Mouse (Mus musculus) midbrain, embryonic 15.5 days (tissue): ENCODE data around the gene Cntd1. TPM values are rescaled to one million over a fixed set of nuclear protein-coding genes. Genes with fewer than 3 reads are reported as not detected.
A peak's percentile ranks its signal among the peaks of the same experiment; 100 is the strongest.
"Not testable (repeated sequence)": the region's sequence is repeated elsewhere in the genome, so short reads cannot be mapped to it uniquely, and the experiment has no call there.

ENCODE experiments used
- ATAC-seq: fragments of 200-750 bp; cut with Nextera tagmentation; replicated peaks from 2 replicates; pipeline ENCODE4 v1.8.0; 2017; ENCODE audit warnings: moderate TSS enrichment
- H3K27ac ChIP-seq: fragments of 300-500 bp; sonication (generic); 2 replicates; pipeline ENCODE4 v1.5.1; 2015; ENCODE audit warnings: mild to moderate bottlenecking, inconsistent platforms
- H3K27me3 ChIP-seq: fragments of 300-500 bp; sonication (generic); replicated peaks from 2 replicates; pipeline ENCODE4 v1.6.1; 2015; ENCODE audit warnings: inconsistent platforms
- H3K36me3 ChIP-seq: fragments of 300-500 bp; sonication (generic); replicated peaks from 2 replicates; pipeline ENCODE4 v1.6.1; 2015; ENCODE audit warnings: inconsistent platforms
- H3K4me1 ChIP-seq: fragments of 300-500 bp; sonication (generic); 2 replicates; pipeline ENCODE4 v1.6.1; 2015; ENCODE audit warnings: inconsistent platforms
- H3K4me2 ChIP-seq: fragments of 300-500 bp; sonication (generic); 2 replicates; pipeline ENCODE4 v1.6.1; 2015; ENCODE audit warnings: inconsistent platforms, mild to moderate bottlenecking, moderate library complexity
- H3K4me3 ChIP-seq: fragments of 300-500 bp; sonication (generic); 2 replicates; pipeline ENCODE4 v1.5.1; 2015; ENCODE audit warnings: mild to moderate bottlenecking, inconsistent platforms
- H3K9ac ChIP-seq: fragments of 300-500 bp; sonication (generic); 2 replicates; pipeline ENCODE4 v1.6.1; 2015; ENCODE audit warnings: mild to moderate bottlenecking, inconsistent platforms
- H3K9me3 ChIP-seq: fragments of 300-500 bp; sonication (generic); 2 replicates; pipeline ENCODE4 v1.6.1; 2016; ENCODE audit warnings: inconsistent platforms
- WGBS: fragments of 180-500 bp; shearing (Covaris S2); methylation state at CpG from one replicate; pipeline ENCODE4 v1.1.7; 2015; ENCODE audit warnings: mixed read lengths; 5-methylcytosine and 5-hydroxymethylcytosine counted together
- polyA plus RNA-seq: library from polyadenylated mRNA; unstranded; fragments of >200 nt; fragmentation: Nextera tagmentation; extraction: Ambion mirVana; gene quantifications from 2 replicates; pipeline ENCODE4 v1.2.1, GENCODE M21; 2015

Gene Cntd1
- polyA plus RNA-seq, 1 experiment from 2014 or later = 1.3 TPM

- WGBS = 83% methylated on average over 6 of the region's 6 CpGs
Observed at GRCm38 (mm10) chr11:101328941-101329635, 50.3 kb downstream of the Cntd1 start.

GRCm38 (mm10) chr11:101330371-101330924, 51.6 kb downstream of the Cntd1 start, which contains the start of gene Aoc3:
Gene Aoc3 (plus strand): TSS chr11:101330605.
- Histone ChIP-seq H3K27ac (no peak within 1 kb of the TSS), H3K9me3 (no peaks in the 10 kb centered on the region), H3K4me2 (no peak within 1 kb of the TSS), H3K36me3 (0 out of 2 replicates have a peak, but pooled peaks cover 5% of the 10 kb centered on the region), H3K4me3 (no peak within 1 kb of the TSS), H3K4me1 (no peaks in the 10 kb centered on the region), H3K9ac (no peak within 1 kb of the TSS), H3K27me3 (no peaks in the 10 kb centered on the region)
- WGBS = 73% methylated on average over 7 of the region's 7 CpGs
- ATAC-seq = no peak

More at GRCm38 (mm10) chr11:101328941-101329635, 50.3 kb downstream of the Cntd1 start:
- no peaks in the 10 kb centered on the region for H3K9me3 ChIP-seq
- H3K4me1 ChIP-seq = no peaks in the 10 kb centered on the region
- H3K4me2 ChIP-seq = no peak overlapping the region
- no peak overlapping the region for H3K9ac ChIP-seq
- H3K27me3 ChIP-seq = no peaks in the 10 kb centered on the region
- peaks cover 6% of the 10 kb centered on the region; the same call in 1 of the 2 replicates for H3K36me3 ChIP-seq
- H3K27ac ChIP-seq = no peak overlapping the region
- H3K4me3 ChIP-seq = no peak overlapping the region
- no peak for ATAC-seq

- ATAC-seq, H3K27ac ChIP-seq, H3K4me1 ChIP-seq, H3K36me3 ChIP-seq, H3K4me3 ChIP-seq, H3K4me2 ChIP-seq, H3K9ac ChIP-seq, H3K9me3 ChIP-seq, H3K27me3 ChIP-seq: not testable (repeated sequence)
- WGBS = 82% methylated on average over 6 of the region's 6 CpGs
Observed at GRCm38 (mm10) chr11:101330961-101331360, 52.1 kb downstream of the Cntd1 start.

- H3K4me2 ChIP-seq = no peak overlapping the region
- H3K36me3 ChIP-seq = no peaks in the 10 kb centered on the region
- no peaks in the 10 kb centered on the region for H3K27me3 ChIP-seq
- H3K4me3 ChIP-seq = no peak overlapping the region
- H3K9ac ChIP-seq = no peak overlapping the region
- peaks cover 4% of the 10 kb centered on the region for H3K4me1 ChIP-seq
- no peak overlapping the region for H3K27ac ChIP-seq
- ATAC-seq = no peak
- no peaks in the 10 kb centered on the region for H3K9me3 ChIP-seq
- WGBS = 89% methylated on average over 3 of the region's 3 CpGs
Observed at GRCm38 (mm10) chr11:101332537-101332936, 53.7 kb downstream of the Cntd1 start.

GRCm38 (mm10) chr11:101334023-101334422, 55.2 kb downstream of the Cntd1 start:
- Histone ChIP-seq H3K9me3 (no peaks in the 10 kb centered on the region), H3K27ac (no peak overlapping the region), H3K4me3 (no peak overlapping the region), H3K27me3 (no peaks in the 10 kb centered on the region), H3K36me3 (no peaks in the 10 kb centered on the region), H3K4me2 (no peak overlapping the region), H3K9ac (no peak overlapping the region), H3K4me1 (peaks cover 13% of the 10 kb centered on the region)
- WGBS = 21% methylated on average over 10 of the region's 10 CpGs
- no peak for ATAC-seq

GRCm38 (mm10) chr11:101334516-101334915, 55.7 kb downstream of the Cntd1 start:
- H3K4me1 ChIP-seq = peaks cover 13% of the 10 kb centered on the region
- ATAC-seq = no peak
- 6% methylated on average over 6 of the region's 6 CpGs for WGBS
- H3K9me3 ChIP-seq = no peaks in the 10 kb centered on the region
- H3K9ac ChIP-seq = no peak overlapping the region
- H3K27ac ChIP-seq = no peak overlapping the region
- H3K36me3 ChIP-seq = no peaks in the 10 kb centered on the region
- H3K4me3 ChIP-seq = no peak overlapping the region
- H3K27me3 ChIP-seq = no peaks in the 10 kb centered on the region
- H3K4me2 ChIP-seq = no peak overlapping the region

GRCm38 (mm10) chr11:101335685-101336084, 56.9 kb downstream of the Cntd1 start:
- no peak for ATAC-seq
- no peaks in the 10 kb centered on the region for H3K9me3 ChIP-seq
- H3K4me3 ChIP-seq = no peak overlapping the region
- H3K4me1 ChIP-seq = peaks cover 13% of the 10 kb centered on the region
- H3K27me3 ChIP-seq = no peaks in the 10 kb centered on the region
- H3K36me3 ChIP-seq = no peaks in the 10 kb centered on the region
- no peak overlapping the region for H3K27ac ChIP-seq
- H3K4me2 ChIP-seq = no peak overlapping the region
- WGBS = 85% methylated on average over 9 of the region's 9 CpGs
- no peak overlapping the region for H3K9ac ChIP-seq

GRCm38 (mm10) chr11:101338123-101338760, 59.4 kb downstream of the Cntd1 start:
- Histone ChIP-seq H3K4me3 (peak overlapping the region; percentile 33), H3K4me1 (peaks cover 13% of the 10 kb centered on the region), H3K9ac (peak overlapping the region; percentile 40), H3K36me3 (no peaks in the 10 kb centered on the region), H3K27ac (peak overlapping the region; percentile 66), H3K4me2 (peak overlapping the region; percentile 63), H3K9me3 (no peaks in the 10 kb centered on the region), H3K27me3 (no peaks in the 10 kb centered on the region)
- 2% methylated on average over 9 of the region's 9 CpGs for WGBS
- peak; percentile 77 for ATAC-seq

Other genes with a start within 250 kb of the Cntd1 start
- 13.7 and 15.5 TPM in 2 replicates for gene Naglu, start 209.0 kb upstream of the Cntd1 start, polyA plus RNA-seq
- gene Hsd17b1, start 200.6 kb upstream of the Cntd1 start, polyA plus RNA-seq = 0.37 and 0.63 TPM in 2 replicates
- gene Coasy, start 196.4 kb upstream of the Cntd1 start, polyA plus RNA-seq = 43.3 and 47.1 TPM in 2 replicates
- gene Mlx, start 191.7 kb upstream of the Cntd1 start, polyA plus RNA-seq = 103 and 107 TPM in 2 replicates
- 18.3 and 20.3 TPM in 2 replicates for gene Psmc3ip, start 183.6 kb upstream of the Cntd1 start, polyA plus RNA-seq
- 28.4 and 29.2 TPM in 2 replicates for gene Retreg3, start 159.1 kb upstream of the Cntd1 start, polyA plus RNA-seq
- 76.1 and 84.7 TPM in 2 replicates for gene Tubg1, start 159.1 kb upstream of the Cntd1 start, polyA plus RNA-seq
- 60.8 and 62.7 TPM in 2 replicates for gene Tubg2, start 123.1 kb upstream of the Cntd1 start, polyA plus RNA-seq
- gene Cntnap1, start 108.5 kb upstream of the Cntd1 start, polyA plus RNA-seq = 3.4 and 3.8 TPM in 2 replicates
- 8.5 and 9.9 TPM in 2 replicates for gene Plekhh3, start 107.7 kb upstream of the Cntd1 start, polyA plus RNA-seq
- gene Ccr10, start 103.6 kb upstream of the Cntd1 start, polyA plus RNA-seq = 0.31 and 0.36 TPM in 2 replicates
- 27.4 and 30.7 TPM in 2 replicates for gene Ezh1, start 52.5 kb upstream of the Cntd1 start, polyA plus RNA-seq
- gene Ramp2, start 33.0 kb upstream of the Cntd1 start, polyA plus RNA-seq = 86.5 and 103 TPM in 2 replicates
- gene Vps25, start 25.3 kb upstream of the Cntd1 start, polyA plus RNA-seq = 123 and 124 TPM in 2 replicates
- 7.7 and 10.7 TPM in 2 replicates for gene Wnk4, start 18.4 kb upstream of the Cntd1 start, polyA plus RNA-seq
- gene Coa3, start 102 bp downstream of the Cntd1 start, polyA plus RNA-seq = 202 and 204 TPM in 2 replicates
- 183 and 186 TPM in 2 replicates for gene Becn1, start 23.3 kb downstream of the Cntd1 start, polyA plus RNA-seq
- gene Psme3, start 37.2 kb downstream of the Cntd1 start, polyA plus RNA-seq = 115 and 120 TPM in 2 replicates
- 2.2 and 2.9 TPM in 2 replicates for gene Aoc2, start 46.1 kb downstream of the Cntd1 start, polyA plus RNA-seq
- 0.06 TPM in 1 of 2 replicates, not detected in the other for gene Aoc3, start 51.6 kb downstream of the Cntd1 start, polyA plus RNA-seq
- gene G6pc, start 88.5 kb downstream of the Cntd1 start, polyA plus RNA-seq = not detected in 2 replicates
- gene Aarsd1, start 138.6 kb downstream of the Cntd1 start, polyA plus RNA-seq = 103 and 108 TPM in 2 replicates
- gene Gm27029, start 145.8 kb downstream of the Cntd1 start, polyA plus RNA-seq = 8.3 and 8.7 TPM in 2 replicates
- 31.7 and 34.9 TPM in 2 replicates for gene Rundc1, start 146.1 kb downstream of the Cntd1 start, polyA plus RNA-seq
- gene Ptges3l, start 146.3 kb downstream of the Cntd1 start, polyA plus RNA-seq = 1.7 and 2.0 TPM in 2 replicates
- gene Rpl27, start 163.3 kb downstream of the Cntd1 start, polyA plus RNA-seq = 197 and 212 TPM in 2 replicates
- gene Ifi35, start 169.4 kb downstream of the Cntd1 start, polyA plus RNA-seq = 3.9 and 4.0 TPM in 2 replicates
- 68.3 and 77.4 TPM in 2 replicates for gene Rnd2, start 186.0 kb downstream of the Cntd1 start, polyA plus RNA-seq
- 128 and 133 TPM in 2 replicates for gene Vat1, start 187.2 kb downstream of the Cntd1 start, polyA plus RNA-seq